Mouse (Mus musculus): ENCODE results near the gene Ccr9.

DNA sequence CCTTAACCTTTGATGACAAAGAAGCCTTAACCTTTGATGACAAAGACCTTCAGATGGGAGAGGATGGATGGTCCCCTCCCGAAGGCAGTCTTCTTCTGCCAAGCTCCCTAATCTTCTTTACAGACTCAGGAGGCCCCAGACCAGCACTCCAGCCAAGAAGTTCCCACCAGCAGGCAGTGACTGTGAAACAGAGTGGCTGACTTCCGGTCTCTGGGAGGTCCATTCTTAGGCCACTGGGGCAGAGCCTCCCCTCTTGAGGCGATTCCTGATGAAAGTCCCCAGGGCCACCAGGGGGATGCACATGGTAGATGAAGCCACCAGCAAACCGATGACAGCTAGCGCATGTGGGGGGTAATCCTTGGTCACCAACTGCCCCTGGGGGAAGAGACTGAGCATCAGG is 41.5 kb upstream of the Ccr9 start:
- no peak for TF ChIP-seq CTCF (IDR thresholded peaks at IDR 0.05; ENCODE audit: low read depth, low read length)
- no peak for TF ChIP-seq EP300 (IDR thresholded peaks at IDR 0.05; ENCODE audit: insufficient read depth, low read depth, low read length)
- TF ChIP-seq POLR2A (IDR thresholded peaks at IDR 0.05; ENCODE audit: insufficient read depth, low read length) = no peak

Data from ES-Bruce4 (cell line).